Mouse (Mus musculus): ENCODE measurements around the gene Zfpl1. TPM values are rescaled to one million over a fixed set of nuclear protein-coding genes. Genes with fewer than 3 reads are reported as not detected.
"Not testable (repeated sequence)": the region's sequence is repeated elsewhere in the genome, so short reads cannot be mapped to it uniquely, and the experiment has no call there.

Zfpl1 gene
- total RNA-seq, 2 experiments from 2014 or later, result 36.9 to 41.3 TPM

- no peak for DNase-seq (ENCODE audit: low spot score in 2 of 2)
- intact Hi-C loops (cut with DNase I), result no loop called here
These were observed 21.7 kb downstream of the Zfpl1 start for GRCm38 (mm10) chr19:6063081-6063480.

GRCm38 (mm10) chr19:6062418-6062817, 22.3 kb downstream of the Zfpl1 start:
- intact Hi-C loops (cut with DNase I), result no loop called here
- DNase-seq (ENCODE audit: low spot score in 2 of 2), result no peak

- intact Hi-C loops (cut with DNase I), result no loop called here
- peak; percentile 57 to 65 for DNase-seq (ENCODE audit: low spot score in 2 of 2)
These were observed 23.0 kb downstream of the Zfpl1 start for GRCm38 (mm10) chr19:6061641-6062302.

GRCm38 (mm10) chr19:6061021-6061533, 23.7 kb downstream of the Zfpl1 start, which contains the start of gene Znhit2:
Gene Znhit2 (plus strand): TSS chr19:6061192.
- intact Hi-C loops (cut with DNase I), result no loop called here
- DNase-seq (ENCODE audit: low spot score in 2 of 2), result peak; percentile 93 to 94

- intact Hi-C loops (cut with DNase I), result no loop called here
- DNase-seq (ENCODE audit: low spot score in 2 of 2), result no peak
These were observed 25.8 kb downstream of the Zfpl1 start for GRCm38 (mm10) chr19:6058966-6059365.

GRCm38 (mm10) chr19:6058513-6058912, 26.2 kb downstream of the Zfpl1 start:
- intact Hi-C loops (cut with DNase I), result no loop called here

GRCm38 (mm10) chr19:6057313-6058096, 27.3 kb downstream of the Zfpl1 start, which contains the start of the genes Mrpl49 and Fau:
Gene Mrpl49 (minus strand): TSS chr19:6057785.
Gene Fau (plus strand): TSS chr19:6057844.
- intact Hi-C loops (cut with DNase I), result loop anchor here (2.0 kb wide), 1 partner anchor 27 kb away; the partner anchor contains the start of genes Cdca5 and Zfpl1
- DNase-seq (ENCODE audit: low spot score in 2 of 2), result peak; percentile 99

More at GRCm38 (mm10) chr19:6058513-6058912, 26.2 kb downstream of the Zfpl1 start:
- DNase-seq (ENCODE audit: low spot score in 2 of 2), result no peak

- intact Hi-C loops (cut with DNase I), result loop anchor here (2.0 kb wide), 1 partner anchor 28 kb away; the partner anchor contains the start of genes Cdca5 and Zfpl1
- no peak for DNase-seq (ENCODE audit: low spot score in 2 of 2)
These were observed 28.1 kb downstream of the Zfpl1 start for GRCm38 (mm10) chr19:6056696-6057095.

- intact Hi-C loops (cut with DNase I), result loop anchor here (5.0 kb wide), 1 partner anchor 337 kb away; no protein-coding TSS in a partner anchor
- no peak for DNase-seq (ENCODE audit: low spot score in 2 of 2)
These were observed 30.5 kb downstream of the Zfpl1 start for GRCm38 (mm10) chr19:6054296-6054695.

- intact Hi-C loops (cut with DNase I), result loop anchor here (5.0 kb wide), 1 partner anchor 335 kb away; no protein-coding TSS in a partner anchor
These were observed 32.2 kb downstream of the Zfpl1 start for GRCm38 (mm10) chr19:6052516-6052915.

GRCm38 (mm10) chr19:6048681-6049410, 35.9 kb downstream of the Zfpl1 start:
- intact Hi-C loops (cut with DNase I), result no loop called here

More at GRCm38 (mm10) chr19:6052516-6052915, 32.2 kb downstream of the Zfpl1 start:
- no peak for DNase-seq (ENCODE audit: low spot score in 2 of 2)

GRCm38 (mm10) chr19:6047899-6048166, 36.9 kb downstream of the Zfpl1 start:
- intact Hi-C loops (cut with DNase I), result no loop called here
- no peak for DNase-seq (ENCODE audit: low spot score in 2 of 2)

More at GRCm38 (mm10) chr19:6048681-6049410, 35.9 kb downstream of the Zfpl1 start:
- no peak for DNase-seq (ENCODE audit: low spot score in 2 of 2)

GRCm38 (mm10) chr19:6047154-6047898, 37.4 kb downstream of the Zfpl1 start:
- DNase-seq (ENCODE audit: low spot score in 2 of 2), result no peak
- intact Hi-C loops (cut with DNase I), result no loop called here

- intact Hi-C loops (cut with DNase I), result loop anchor here (1.0 kb wide), 1 partner anchor 38 kb away; the partner anchor contains the start of genes Cdca5 and Zfpl1
- DNase-seq (ENCODE audit: low spot score in 2 of 2), result peak; percentile 92
These were observed 38.2 kb downstream of the Zfpl1 start, which contains the start of gene Syvn1 for GRCm38 (mm10) chr19:6046294-6047153. Gene Syvn1 (plus strand): TSS chr19:6046576.

- DNase-seq (ENCODE audit: low spot score in 2 of 2), result no peak
- intact Hi-C loops (cut with DNase I), result loop anchor here (1.0 to 2.0 kb wide), 2 partner anchors 39 to 81 kb away; partner anchors contain the start of genes Cdca5, Pola2 and Zfpl1
These were observed 39.1 kb downstream of the Zfpl1 start for GRCm38 (mm10) chr19:6045366-6046293.

GRCm38 (mm10) chr19:6044102-6044501, 40.7 kb downstream of the Zfpl1 start:
- intact Hi-C loops (cut with DNase I), result loop anchor here (2.0 kb wide), 1 partner anchor 79 kb away; the partner anchor contains the start of gene Pola2

GRCm38 (mm10) chr19:6042293-6042692, 42.5 kb downstream of the Zfpl1 start:
- intact Hi-C loops (cut with DNase I), result no loop called here

More at GRCm38 (mm10) chr19:6044102-6044501, 40.7 kb downstream of the Zfpl1 start:
- DNase-seq (ENCODE audit: low spot score in 2 of 2), result not testable (repeated sequence)

More at GRCm38 (mm10) chr19:6042293-6042692, 42.5 kb downstream of the Zfpl1 start:
- no peak for DNase-seq (ENCODE audit: low spot score in 2 of 2)

All from left cerebral cortex, postnatal 36 days (tissue).